Mouse (Mus musculus): ENCODE data around the gene Gm9112. TPM values are rescaled to one million over a fixed set of nuclear protein-coding genes. Genes with fewer than 3 reads are reported as not detected.

Gene Gm9112
- polyA plus RNA-seq, 1 experiment from 2014 or later: not detected

Other genes with a start within 250 kb of the Gm9112 start
- gene Hdac8, start 202.3 kb downstream of the Gm9112 start, polyA plus RNA-seq (2014; fragmentation: Nextera tagmentation; extraction: Ambion mirVana): 2.4 and 4.2 TPM in 2 replicates
- gene Phka1, start 63.4 kb downstream of the Gm9112 start, polyA plus RNA-seq (2014; fragmentation: Nextera tagmentation; extraction: Ambion mirVana): 3.7 and 3.8 TPM in 2 replicates
- not detected in 2 replicates for gene Gm3880, start 20.7 kb downstream of the Gm9112 start, polyA plus RNA-seq (2014; fragmentation: Nextera tagmentation; extraction: Ambion mirVana)
- gene Dmrtc1b, start 230 bp upstream of the Gm9112 start, polyA plus RNA-seq (2014; fragmentation: Nextera tagmentation; extraction: Ambion mirVana): not detected in 2 replicates
- not detected in 2 replicates for gene Dmrtc1c1, start 95.3 kb upstream of the Gm9112 start, polyA plus RNA-seq (2014; fragmentation: Nextera tagmentation; extraction: Ambion mirVana)
- gene Dmrtc1c2, start 147.0 kb upstream of the Gm9112 start, polyA plus RNA-seq (2014; fragmentation: Nextera tagmentation; extraction: Ambion mirVana): not detected in 2 replicates
- not detected in 2 replicates for gene 1700031F05Rik, start 160.3 kb upstream of the Gm9112 start, polyA plus RNA-seq (2014; fragmentation: Nextera tagmentation; extraction: Ambion mirVana)
- gene Dmrtc1a, start 201.1 kb upstream of the Gm9112 start, polyA plus RNA-seq (2014; fragmentation: Nextera tagmentation; extraction: Ambion mirVana): 0.14 TPM in 1 of 2 replicates, not detected in the other
- gene 1700011M02Rik, start 201.3 kb upstream of the Gm9112 start, polyA plus RNA-seq (2014; fragmentation: Nextera tagmentation; extraction: Ambion mirVana): not detected in 2 replicates
- not detected in 2 replicates for gene 1700018G05Rik, start 220.7 kb upstream of the Gm9112 start, polyA plus RNA-seq (2014; fragmentation: Nextera tagmentation; extraction: Ambion mirVana)